Mouse (Mus musculus) myocyte (in vitro differentiated cells): ENCODE data around the gene Man2a1. TPM values are rescaled to one million over a fixed set of nuclear protein-coding genes. Genes with fewer than 3 reads are reported as not detected.
A peak's percentile ranks its signal among the peaks of the same experiment; 100 is the strongest.

Experiments
- H3K27me3 ChIP-seq: one replicate; pipeline ENCODE4 v1.6.1; 2011; ENCODE audit not compliant: control insufficient read depth, insufficient read depth, insufficient read length
- H3K36me3 ChIP-seq: one replicate; pipeline ENCODE4 v1.6.1; 2011; ENCODE audit not compliant: control insufficient read depth, insufficient read depth
- H3K4me2 ChIP-seq: one replicate; pipeline ENCODE4 v1.6.1; 2011; ENCODE audit warnings: low read depth, control low read depth
- H3K4me3 ChIP-seq: one replicate; pipeline ENCODE4 v1.5.1; 2011; ENCODE audit warnings: mild to moderate bottlenecking, control low read depth, moderate library complexity
- H3K79me2 ChIP-seq: one replicate; pipeline ENCODE4 v1.6.1; 2011; ENCODE audit not compliant: control insufficient read depth, insufficient read depth
- H3ac ChIP-seq: one replicate; pipeline ENCODE4 v1.6.1; 2011; ENCODE audit not compliant: control insufficient read depth, insufficient read length
- CEBPB ChIP-seq: IDR thresholded peaks from 2 replicates; pipeline ENCODE4 v1.6.1; 2011; ENCODE audit warnings: mild to moderate bottlenecking, moderate library complexity; ENCODE audit not compliant: poor library complexity, insufficient read depth, severe bottlenecking
- E2F4 ChIP-seq: IDR thresholded peaks from one replicate; pipeline ENCODE4 v1.6.1; 2011; ENCODE audit warnings: mild to moderate bottlenecking, control low read depth, moderate library complexity; ENCODE audit not compliant: insufficient read depth
- MAX ChIP-seq: IDR thresholded peaks from one replicate; pipeline ENCODE4 v1.6.1; 2011; ENCODE audit warnings: low read depth, mild to moderate bottlenecking, control low read depth
- MYOD1 ChIP-seq, 3 experiments: IDR thresholded peaks; one replicate each; pipeline ENCODE4 v1.6.1; 2011; ENCODE audit warnings: control low read depth in 2 of 3, low read depth in 2 of 3, mild to moderate bottlenecking in 2 of 3, moderate library complexity in 1 of 3; ENCODE audit not compliant: insufficient read length in 2 of 3, control insufficient read depth in 1 of 3
- MYOG ChIP-seq, 3 experiments: IDR thresholded peaks; one replicate each; pipeline ENCODE4 v1.6.1; 2011; ENCODE audit warnings: control low read depth in 2 of 3, low read depth in 2 of 3, mild to moderate bottlenecking in 2 of 3; ENCODE audit not compliant: insufficient read length in 2 of 3, control insufficient read depth in 1 of 3, insufficient read depth in 1 of 3
- POLR2A ChIP-seq: IDR thresholded peaks from one replicate; pipeline ENCODE4 v1.6.1; 2011; ENCODE audit warnings: low read depth, mild to moderate bottlenecking, control low read depth, moderate library complexity; ENCODE audit not compliant: insufficient read length
- POLR2AphosphoS2 ChIP-seq: IDR thresholded peaks from one replicate; pipeline ENCODE4 v1.6.1; 2011; ENCODE audit warnings: low read depth, control low read depth; ENCODE audit not compliant: insufficient read length
- REST ChIP-seq: IDR thresholded peaks from one replicate; pipeline ENCODE4 v1.6.1; 2011; ENCODE audit warnings: mild to moderate bottlenecking, control low read depth, moderate library complexity; ENCODE audit not compliant: insufficient read depth, insufficient read length
- SRF ChIP-seq: IDR thresholded peaks from one replicate; pipeline ENCODE4 v1.6.1; 2011; ENCODE audit warnings: low read depth; ENCODE audit not compliant: control insufficient read depth, insufficient read length
- TCF12 ChIP-seq: IDR thresholded peaks from one replicate; pipeline ENCODE4 v1.6.1; 2011; ENCODE audit warnings: mild to moderate bottlenecking, control low read depth; ENCODE audit not compliant: poor library complexity, insufficient read depth, severe bottlenecking
- TCF3 ChIP-seq: IDR thresholded peaks from one replicate; pipeline ENCODE4 v1.6.1; 2011; ENCODE audit warnings: low read depth, control low read depth; ENCODE audit not compliant: insufficient read length
- USF1 ChIP-seq: IDR thresholded peaks from one replicate; pipeline ENCODE4 v1.6.1; 2011; ENCODE audit warnings: low read depth, mild to moderate bottlenecking, control low read depth, moderate library complexity
- polyA plus RNA-seq: library from polyadenylated mRNA; unstranded; fragments of >200 nt; fragmentation: generic; extraction: Trizol; gene quantifications from one replicate; pipeline ENCODE4 v1.2.1, GENCODE M21; 2012; ENCODE audit warnings: missing spikeins

Man2a1 gene
- polyA plus RNA-seq, 1 experiment: 8.6 TPM

GRCm38 (mm10) chr17:64618996-64619395, 18.5 kb downstream of the Man2a1 start:
- Histone ChIP-seq H3K27me3 (no peaks in the 10 kb centered on the region), H3ac (no peak overlapping the region), H3K79me2 (peaks cover 90% of the 10 kb centered on the region), H3K36me3 (peaks cover under 1% of the 10 kb centered on the region), H3K4me3 (no peak overlapping the region), H3K4me2 (no peak overlapping the region)
- TF ChIP-seq MYOG (IDR thresholded peaks at IDR 0.05; ENCODE audit: control insufficient read depth in 1 of 3, insufficient read depth in 1 of 3, insufficient read length in 2 of 3, low read depth in 2 of 3) (peak in 1 of 3 experiments; percentile 43), POLR2A (no peak), MYOD1 (IDR thresholded peaks at IDR 0.05; ENCODE audit: control insufficient read depth in 1 of 3, insufficient read length in 2 of 3, low read depth in 2 of 3) (peak in 2 of 3 experiments; percentile 49 to 71)

- no peaks in the 10 kb centered on the region for H3K27me3 ChIP-seq
- TF ChIP-seq POLR2A (no peak), MYOD1 (IDR thresholded peaks at IDR 0.05; ENCODE audit: control insufficient read depth in 1 of 3, insufficient read length in 2 of 3, low read depth in 2 of 3) (no peak), USF1 (no peak), E2F4 (no peak), REST (no peak), SRF (no peak), TCF3 (no peak), MYOG (IDR thresholded peaks at IDR 0.05; ENCODE audit: control insufficient read depth in 1 of 3, insufficient read depth in 1 of 3, insufficient read length in 2 of 3, low read depth in 2 of 3) (no peak), POLR2AphosphoS2 (no peak), TCF12 (no peak), CEBPB (no peak), MAX (no peak)
Observed at GRCm38 (mm10) chr17:64620135-64620534, 19.6 kb downstream of the Man2a1 start.

GRCm38 (mm10) chr17:64620627-64621026, 20.1 kb downstream of the Man2a1 start:
- no peak overlapping the region for H3ac ChIP-seq
- no peaks in the 10 kb centered on the region for H3K27me3 ChIP-seq
- no peak overlapping the region for H3K4me3 ChIP-seq
- peaks cover 8% of the 10 kb centered on the region for H3K36me3 ChIP-seq
- peak overlapping the region; percentile 39 for H3K4me2 ChIP-seq
- peaks cover 80% of the 10 kb centered on the region for H3K79me2 ChIP-seq
- TF ChIP-seq MYOD1 (IDR thresholded peaks at IDR 0.05; ENCODE audit: control insufficient read depth in 1 of 3, insufficient read length in 2 of 3, low read depth in 2 of 3) (no peak), REST (no peak), SRF (no peak), POLR2A (no peak), MYOG (IDR thresholded peaks at IDR 0.05; ENCODE audit: control insufficient read depth in 1 of 3, insufficient read depth in 1 of 3, insufficient read length in 2 of 3, low read depth in 2 of 3) (no peak), POLR2AphosphoS2 (no peak), MAX (no peak), TCF3 (no peak), CEBPB (no peak), E2F4 (no peak), TCF12 (no peak), USF1 (no peak)

More at GRCm38 (mm10) chr17:64620135-64620534, 19.6 kb downstream of the Man2a1 start:
- Histone ChIP-seq H3ac (no peak overlapping the region), H3K4me2 (peak overlapping the region; percentile 39), H3K79me2 (peaks cover 83% of the 10 kb centered on the region), H3K4me3 (no peak overlapping the region), H3K36me3 (peaks cover 4% of the 10 kb centered on the region)

- no peak for TF ChIP-seq MYOD1 (IDR thresholded peaks at IDR 0.05; ENCODE audit: control insufficient read depth in 1 of 3, insufficient read length in 2 of 3, low read depth in 2 of 3)
- no peak for TF ChIP-seq POLR2A
- TF ChIP-seq CEBPB: no peak
- no peak for TF ChIP-seq USF1
- no peak for TF ChIP-seq TCF3
- no peak for TF ChIP-seq TCF12
- no peak for TF ChIP-seq E2F4
- TF ChIP-seq SRF: no peak
- TF ChIP-seq POLR2AphosphoS2: no peak
- no peak for TF ChIP-seq MAX
- TF ChIP-seq REST: no peak
- no peak for TF ChIP-seq MYOG (IDR thresholded peaks at IDR 0.05; ENCODE audit: control insufficient read depth in 1 of 3, insufficient read depth in 1 of 3, insufficient read length in 2 of 3, low read depth in 2 of 3)
- no peak overlapping the region for H3K4me3 ChIP-seq
- no peak overlapping the region for H3ac ChIP-seq
- H3K79me2 ChIP-seq: peaks cover 74% of the 10 kb centered on the region
- peaks cover 14% of the 10 kb centered on the region for H3K36me3 ChIP-seq
- no peaks in the 10 kb centered on the region for H3K27me3 ChIP-seq
- peak overlapping the region; percentile 81 for H3K4me2 ChIP-seq
Observed at GRCm38 (mm10) chr17:64621226-64621625, 20.7 kb downstream of the Man2a1 start.
